Mouse (Mus musculus) T-helper 17 cell (primary cell): ENCODE measurements at regions not wholly inside any gene's neighbourhood (a gene's known extent, or its start where the extent isn't known, plus 50 kb on each side); places are given as distances from the start of the nearest gene placed in this dataset.

ENCODE experiments used
- in situ Hi-C, 2 experiments: fragments of 300-600 bp; cut with MboI, MseI; formaldehyde crosslinking; loops; 1 replicate in 1 of 2; 2 replicates in 1 of 2; pipeline ENCODE4 v1.15.1; 2025; ENCODE audit warnings: high pct_unique_total_duplicates in 2 of 2

GRCm38 (mm10) chr8:53749263-53749662 lies 110.4 kb upstream of the Neil3 start:
- in situ Hi-C loops = no loop called here

- in situ Hi-C loops = no loop called here
These were observed 130.3 kb upstream of the Neil3 start for GRCm38 (mm10) chr8:53769211-53769610.

GRCm38 (mm10) chr8:53775511-53775910 lies 136.6 kb upstream of the Neil3 start:
- in situ Hi-C loops = no loop called here

- in situ Hi-C loops = no loop called here
These were observed 142.0 kb upstream of the Neil3 start for GRCm38 (mm10) chr8:53780886-53781285.

- in situ Hi-C loops = no loop called here
These were observed 143.0 kb upstream of the Neil3 start for GRCm38 (mm10) chr8:53781885-53782284.

GRCm38 (mm10) chr8:53788202-53788601 lies 149.3 kb upstream of the Neil3 start:
- in situ Hi-C loops = loop anchor here in 1 of 2 experiments (5.0 kb wide), 1 partner anchor 1016 kb away; no protein-coding TSS in a partner anchor

GRCm38 (mm10) chr8:53821148-53821547 lies 182.3 kb upstream of the Neil3 start:
- in situ Hi-C loops = no loop called here

GRCm38 (mm10) chr8:53827395-53827794 lies 188.5 kb upstream of the Neil3 start:
- in situ Hi-C loops = no loop called here

GRCm38 (mm10) chr8:53847821-53848220 lies 209.0 kb upstream of the Neil3 start:
- in situ Hi-C loops = no loop called here

- in situ Hi-C loops = loop anchor here in 1 of 2 experiments (5.0 kb wide), 1 partner anchor 619 kb away; no protein-coding TSS in a partner anchor
These were observed 208.8 kb upstream of the Vegfc start for GRCm38 (mm10) chr8:53868567-53868966.

- in situ Hi-C loops = loop anchor here in 1 of 2 experiments (5.0 kb wide), 2 partner anchors 282 to 617 kb away; no protein-coding TSS in a partner anchor
These were observed 207.3 kb upstream of the Vegfc start for GRCm38 (mm10) chr8:53869997-53870596.

GRCm38 (mm10) chr8:53872033-53872619 lies 205.3 kb upstream of the Vegfc start:
- in situ Hi-C loops = loop anchor here in 1 of 2 experiments (5.0 kb wide), 1 partner anchor 280 kb away; no protein-coding TSS in a partner anchor

- in situ Hi-C loops = no loop called here
These were observed 198.6 kb upstream of the Vegfc start for GRCm38 (mm10) chr8:53878846-53879245.

- in situ Hi-C loops = no loop called here
These were observed 195.9 kb upstream of the Vegfc start for GRCm38 (mm10) chr8:53881551-53881950.

- in situ Hi-C loops = no loop called here
These were observed 185.1 kb upstream of the Vegfc start for GRCm38 (mm10) chr8:53892205-53892710.

- in situ Hi-C loops = no loop called here
These were observed 184.6 kb upstream of the Vegfc start for GRCm38 (mm10) chr8:53892770-53893169.

GRCm38 (mm10) chr8:53922343-53922742 lies 155.1 kb upstream of the Vegfc start:
- in situ Hi-C loops = no loop called here

- in situ Hi-C loops = no loop called here
These were observed 146.7 kb upstream of the Vegfc start for GRCm38 (mm10) chr8:53930685-53931084.

GRCm38 (mm10) chr8:53938392-53938791 lies 139.0 kb upstream of the Vegfc start:
- in situ Hi-C loops = no loop called here

- in situ Hi-C loops = no loop called here
These were observed 137.9 kb upstream of the Vegfc start for GRCm38 (mm10) chr8:53939519-53939918.

GRCm38 (mm10) chr8:53941144-53941543 lies 136.3 kb upstream of the Vegfc start:
- in situ Hi-C loops = no loop called here

GRCm38 (mm10) chr8:53945561-53945960 lies 131.8 kb upstream of the Vegfc start:
- in situ Hi-C loops = no loop called here

- in situ Hi-C loops = no loop called here
These were observed 130.0 kb upstream of the Vegfc start for GRCm38 (mm10) chr8:53947384-53947783.
